Mouse (Mus musculus): ENCODE results near the gene Brinp1. TPM values are rescaled to one million over a fixed set of nuclear protein-coding genes. Genes with fewer than 3 reads are reported as not detected.
A peak's percentile ranks its signal among the peaks of the same experiment; 100 is the strongest.
"Not testable (repeated sequence)": the region's sequence is repeated elsewhere in the genome, so short reads cannot be mapped to it uniquely, and the experiment has no call there.

Brinp1 gene
- total RNA-seq, 2 experiments from 2014 or later: 259 to 268 TPM

DNA sequence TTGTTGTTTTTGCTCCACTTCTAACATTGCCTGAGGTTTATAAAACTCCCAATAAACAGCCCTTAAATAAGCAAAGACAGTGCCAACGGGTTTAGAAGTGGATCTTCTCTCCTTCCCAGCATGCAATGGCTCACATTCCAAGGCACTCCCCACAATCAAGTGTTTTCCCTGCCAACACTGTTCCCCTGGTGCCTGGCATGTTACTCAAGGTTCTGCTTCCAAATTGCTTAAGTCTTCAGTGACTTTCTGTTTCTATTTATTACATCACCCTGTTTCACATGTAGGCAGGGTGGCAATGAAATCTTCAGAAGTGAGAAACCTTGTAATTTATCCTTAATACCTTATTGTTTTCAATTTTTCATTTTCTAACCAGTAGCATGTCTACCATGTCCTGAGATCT is 97.3 kb downstream of the Brinp1 start:
- no peak for DNase-seq (ENCODE audit: extremely low spot score in 1 of 2, low spot score in 2 of 2)
- intact Hi-C loops (cut with DNase I): no loop called here

DNA sequence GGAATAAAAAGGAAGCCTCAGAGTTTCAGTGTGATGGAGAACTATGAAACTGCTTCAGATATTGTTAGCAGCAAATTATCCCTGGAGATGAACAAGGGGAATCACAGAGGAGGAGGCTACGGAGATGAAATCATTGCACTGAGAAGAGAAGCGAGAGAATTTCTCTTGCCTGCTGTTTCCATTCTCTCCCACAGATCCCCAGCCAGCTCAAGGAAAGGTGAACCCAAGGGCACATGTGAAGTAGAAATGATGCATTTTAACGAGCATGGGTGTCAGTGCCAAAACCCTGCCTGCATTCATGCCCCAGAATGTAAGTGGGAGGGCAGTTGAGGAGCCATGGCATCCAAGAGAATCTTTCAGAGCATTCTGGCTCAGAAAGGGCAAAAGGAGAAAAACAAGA is 104.5 kb downstream of the Brinp1 start:
- no peak for DNase-seq (ENCODE audit: extremely low spot score in 1 of 2, low spot score in 2 of 2)
- intact Hi-C loops (cut with DNase I): no loop called here

DNA sequence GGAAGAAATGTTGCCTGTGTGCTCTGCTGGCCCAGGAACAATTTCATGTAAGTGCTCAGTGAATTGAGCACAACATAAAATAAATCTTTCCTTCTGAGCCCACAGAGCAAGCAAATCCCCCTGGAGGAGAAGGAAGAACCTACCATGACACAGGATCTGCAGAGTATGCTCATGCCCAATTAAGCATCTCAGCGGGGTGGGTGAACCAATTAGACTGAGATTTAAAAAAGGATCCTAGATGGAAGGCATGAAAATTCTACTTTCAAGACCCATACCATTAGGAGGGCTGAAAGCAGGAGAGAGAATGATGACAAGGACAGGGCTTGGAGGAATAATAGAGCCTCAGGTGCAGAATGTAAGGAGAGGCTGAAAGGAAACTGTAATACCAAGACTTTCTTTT is 107.2 kb downstream of the Brinp1 start:
- no peak for DNase-seq (ENCODE audit: extremely low spot score in 1 of 2, low spot score in 2 of 2)
- intact Hi-C loops (cut with DNase I): no loop called here

DNA sequence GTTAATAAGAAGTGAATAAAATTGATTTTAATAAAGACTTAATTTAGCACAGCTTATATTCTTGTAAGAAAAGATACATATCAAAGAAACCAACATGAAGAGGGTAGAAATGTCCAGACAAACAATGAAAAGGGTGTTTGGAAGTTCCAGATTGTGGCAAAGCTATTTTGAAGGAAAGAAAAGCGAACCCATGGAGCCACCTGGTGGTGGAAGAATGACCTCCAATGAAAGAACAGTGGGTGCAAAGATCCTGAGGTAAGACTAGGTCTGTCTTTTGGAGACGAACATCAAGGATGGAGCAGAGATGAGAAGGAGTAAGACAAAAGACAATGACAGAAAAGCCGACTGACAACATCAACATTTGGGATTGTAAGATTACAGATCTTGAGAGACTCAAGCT is 108.2 kb downstream of the Brinp1 start:
- DNase-seq (ENCODE audit: extremely low spot score in 1 of 2, low spot score in 2 of 2): no peak
- intact Hi-C loops (cut with DNase I): no loop called here

DNA sequence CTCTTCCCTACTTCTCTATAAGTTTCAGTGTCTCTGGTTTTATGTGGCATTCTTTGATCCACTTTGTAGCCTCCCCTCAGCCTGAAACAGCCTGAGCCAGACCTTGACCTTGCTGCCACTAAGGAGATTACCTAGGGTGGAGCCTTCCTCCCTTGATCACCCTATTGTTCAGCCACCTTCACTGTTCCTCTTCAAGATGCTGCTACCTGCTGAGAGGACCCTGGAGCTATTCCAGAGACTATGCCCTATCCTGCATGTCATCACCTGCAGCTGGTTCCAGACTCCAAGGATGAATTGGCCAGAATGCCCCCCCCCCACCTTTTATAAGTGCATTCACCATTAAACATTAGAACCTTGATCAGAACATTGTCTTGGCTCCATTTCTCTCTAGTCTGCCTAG is 140.2 kb downstream of the Brinp1 start:
- DNase-seq (ENCODE audit: extremely low spot score in 1 of 2, low spot score in 2 of 2); intact Hi-C loops (cut with DNase I): not testable (repeated sequence)

DNA sequence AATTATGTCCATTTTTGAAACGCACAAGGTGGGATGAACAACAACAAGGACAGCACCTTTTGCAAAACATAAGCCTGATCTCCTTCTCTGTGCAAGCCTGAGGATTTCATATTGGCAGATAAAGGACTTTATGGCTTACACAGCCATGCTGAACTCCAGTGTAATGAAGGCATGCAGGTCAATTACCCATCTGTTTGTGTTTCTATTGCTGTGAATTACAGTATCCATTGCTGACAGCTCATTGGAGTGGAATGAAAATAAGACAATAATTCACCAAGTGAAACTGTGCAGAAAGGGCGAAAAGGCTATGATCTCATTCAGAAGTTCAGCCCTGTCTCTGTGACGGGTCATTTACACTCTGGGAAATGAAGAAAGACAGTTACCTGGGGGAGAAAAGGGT is 147.7 kb downstream of the Brinp1 start:
- no peak for DNase-seq (ENCODE audit: extremely low spot score in 1 of 2, low spot score in 2 of 2)

DNA sequence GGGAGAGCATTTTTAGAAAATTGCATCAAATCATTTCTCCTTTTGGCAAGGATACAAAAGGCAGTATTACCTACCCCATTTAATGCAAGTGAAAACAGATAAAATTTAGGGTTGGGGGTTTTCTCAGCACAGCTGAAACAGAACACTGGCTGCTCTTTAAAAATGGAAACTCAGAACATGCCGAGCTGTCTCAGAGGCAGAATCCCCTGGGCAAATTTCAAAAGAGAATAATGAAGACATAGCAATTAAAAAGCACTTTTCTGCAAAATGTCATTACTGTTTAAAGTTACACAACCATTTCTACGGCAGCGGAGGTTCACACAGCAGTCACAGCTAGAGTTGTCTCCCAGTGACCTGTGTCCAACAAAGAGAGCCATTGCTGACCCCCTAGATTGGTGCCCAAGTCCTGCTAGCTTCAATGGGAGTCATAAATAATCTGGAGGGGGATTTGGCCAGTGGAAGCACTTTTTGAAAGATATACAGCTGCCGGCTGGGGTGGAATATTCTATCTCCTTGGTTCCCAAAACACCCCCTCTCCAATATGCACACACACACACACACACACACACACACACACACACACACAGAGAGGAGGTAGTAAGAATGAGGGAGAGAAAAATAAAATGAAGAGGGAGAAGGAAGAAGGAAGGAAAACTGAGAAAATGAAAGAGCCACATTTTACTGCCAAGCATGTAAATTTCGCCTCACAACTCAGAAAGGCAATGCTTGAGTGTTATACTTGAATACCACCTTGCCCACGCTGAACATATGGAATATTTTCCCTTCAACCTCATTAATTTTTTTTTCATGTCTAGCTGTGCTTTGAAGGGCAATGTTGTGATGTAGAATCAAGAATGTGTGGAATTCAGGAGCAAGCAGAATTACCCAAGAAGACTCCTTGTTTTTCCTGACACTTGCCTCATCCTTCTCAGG is 152.0 kb downstream of the Brinp1 start:
- intact Hi-C loops (cut with DNase I): no loop called here
- peak in 1 of 2 experiments; percentile 13 for DNase-seq (ENCODE audit: extremely low spot score in 1 of 2, low spot score in 2 of 2)

More for the DNA sequence above, 147.7 kb downstream of the Brinp1 start:
- intact Hi-C loops (cut with DNase I): no loop called here

DNA sequence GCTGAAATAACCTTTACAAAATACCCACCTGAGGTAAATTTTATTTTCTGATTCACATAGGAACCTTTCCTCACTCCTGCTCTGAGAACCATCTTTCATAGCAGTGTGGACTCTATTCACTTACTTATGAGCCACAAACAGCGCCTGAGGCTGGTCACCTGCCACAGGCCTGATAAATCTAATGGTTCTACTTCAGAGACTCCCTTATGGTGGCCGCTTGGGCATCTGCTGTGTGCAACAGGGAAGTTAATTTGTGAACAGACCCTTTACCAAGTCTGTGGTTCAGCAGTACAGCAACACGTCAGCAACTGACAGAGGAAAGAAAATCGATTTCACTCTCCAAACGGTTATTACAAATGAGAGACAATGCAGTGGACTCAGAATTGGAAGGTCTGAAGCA is 164.2 kb downstream of the Brinp1 start:
- DNase-seq (ENCODE audit: extremely low spot score in 1 of 2, low spot score in 2 of 2): no peak
- intact Hi-C loops (cut with DNase I): no loop called here

DNA sequence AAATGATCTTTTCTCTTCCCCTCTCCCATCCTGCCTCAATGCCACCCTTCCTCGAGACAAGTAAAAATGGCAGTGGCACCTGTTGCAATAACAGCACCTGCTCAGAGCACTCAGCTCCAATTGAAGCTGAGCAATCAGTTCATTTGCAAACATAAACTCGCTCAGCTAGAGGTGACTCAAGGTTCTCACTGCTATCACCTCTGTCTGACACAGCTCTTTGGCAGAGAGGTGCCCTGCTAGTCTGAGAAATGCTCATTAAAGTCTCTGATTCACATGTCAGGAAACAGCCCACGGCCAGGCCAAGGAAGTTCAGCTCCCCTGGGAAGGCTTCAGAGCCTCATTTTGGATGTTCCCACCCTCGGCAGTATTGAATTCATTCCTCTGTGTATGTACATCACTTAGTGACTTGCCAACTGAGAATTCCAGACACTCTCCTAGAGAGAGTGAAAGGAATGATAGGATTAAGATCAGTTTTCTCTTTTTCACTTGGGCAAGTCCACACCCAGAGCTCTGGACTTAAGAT is 165.7 kb downstream of the Brinp1 start:
- no peak for DNase-seq (ENCODE audit: extremely low spot score in 1 of 2, low spot score in 2 of 2)
- intact Hi-C loops (cut with DNase I): no loop called here

DNA sequence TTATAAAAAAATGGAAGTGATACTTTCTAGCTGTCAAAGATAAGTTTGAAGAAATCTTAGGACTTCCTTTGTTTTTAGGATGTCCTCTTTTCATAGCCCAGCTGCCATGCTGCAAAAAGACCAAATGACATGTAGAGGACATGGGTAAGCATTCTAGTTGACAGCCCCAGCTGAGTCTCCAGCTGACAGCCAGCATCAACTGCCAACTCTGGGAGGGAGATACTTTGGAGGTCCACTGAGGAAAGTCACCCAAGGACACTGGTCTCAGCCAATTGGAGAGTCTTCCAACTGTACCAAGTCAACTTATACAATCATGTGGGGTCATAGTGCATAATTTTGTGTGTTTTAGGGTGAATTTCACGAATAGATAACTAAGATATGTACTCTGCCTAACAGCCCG is 166.6 kb downstream of the Brinp1 start:
- intact Hi-C loops (cut with DNase I): no loop called here
- DNase-seq (ENCODE audit: extremely low spot score in 1 of 2, low spot score in 2 of 2): no peak

DNA sequence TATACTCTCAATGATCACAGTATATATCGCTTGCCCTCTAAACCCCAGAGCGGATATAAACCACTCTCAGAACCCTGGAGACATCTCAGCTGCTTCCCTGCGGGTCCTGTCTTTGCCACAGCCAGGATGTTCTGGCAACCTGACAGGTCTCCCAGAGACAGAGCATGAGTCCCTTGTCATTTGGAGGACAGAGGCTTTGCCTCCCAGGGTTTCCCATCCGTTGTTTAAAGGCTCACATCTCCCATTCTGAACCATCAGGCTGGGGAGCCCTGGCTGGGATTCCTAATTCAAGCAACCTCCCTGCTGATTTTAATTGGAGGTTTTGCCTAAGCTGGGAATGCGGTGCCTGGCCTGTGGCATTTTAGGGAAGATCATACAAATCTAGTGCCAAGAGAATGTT is 185.9 kb downstream of the Brinp1 start:
- peak in 1 of 2 experiments; percentile 24 for DNase-seq (ENCODE audit: extremely low spot score in 1 of 2, low spot score in 2 of 2)
- intact Hi-C loops (cut with DNase I): no loop called here

DNA sequence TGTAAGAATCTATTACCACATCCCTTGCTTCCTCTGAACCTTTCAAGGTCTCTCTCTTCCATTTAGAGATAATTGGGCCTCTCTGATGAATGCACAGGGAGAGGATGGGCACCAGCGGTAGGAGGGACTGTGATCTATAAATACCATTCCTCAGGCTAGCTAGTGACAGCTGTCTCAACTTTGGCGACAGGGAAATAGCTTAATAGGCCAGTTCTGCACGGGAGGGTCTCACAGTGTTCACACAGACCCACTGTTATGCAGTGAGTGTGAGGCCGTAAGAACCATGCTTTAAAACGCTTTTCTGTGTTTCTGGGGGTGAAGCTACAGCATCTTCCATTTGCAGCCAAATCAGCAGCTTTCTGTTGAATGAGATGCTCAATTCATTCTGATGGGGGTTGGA is 186.8 kb downstream of the Brinp1 start:
- DNase-seq (ENCODE audit: extremely low spot score in 1 of 2, low spot score in 2 of 2): no peak
- intact Hi-C loops (cut with DNase I): no loop called here

DNA sequence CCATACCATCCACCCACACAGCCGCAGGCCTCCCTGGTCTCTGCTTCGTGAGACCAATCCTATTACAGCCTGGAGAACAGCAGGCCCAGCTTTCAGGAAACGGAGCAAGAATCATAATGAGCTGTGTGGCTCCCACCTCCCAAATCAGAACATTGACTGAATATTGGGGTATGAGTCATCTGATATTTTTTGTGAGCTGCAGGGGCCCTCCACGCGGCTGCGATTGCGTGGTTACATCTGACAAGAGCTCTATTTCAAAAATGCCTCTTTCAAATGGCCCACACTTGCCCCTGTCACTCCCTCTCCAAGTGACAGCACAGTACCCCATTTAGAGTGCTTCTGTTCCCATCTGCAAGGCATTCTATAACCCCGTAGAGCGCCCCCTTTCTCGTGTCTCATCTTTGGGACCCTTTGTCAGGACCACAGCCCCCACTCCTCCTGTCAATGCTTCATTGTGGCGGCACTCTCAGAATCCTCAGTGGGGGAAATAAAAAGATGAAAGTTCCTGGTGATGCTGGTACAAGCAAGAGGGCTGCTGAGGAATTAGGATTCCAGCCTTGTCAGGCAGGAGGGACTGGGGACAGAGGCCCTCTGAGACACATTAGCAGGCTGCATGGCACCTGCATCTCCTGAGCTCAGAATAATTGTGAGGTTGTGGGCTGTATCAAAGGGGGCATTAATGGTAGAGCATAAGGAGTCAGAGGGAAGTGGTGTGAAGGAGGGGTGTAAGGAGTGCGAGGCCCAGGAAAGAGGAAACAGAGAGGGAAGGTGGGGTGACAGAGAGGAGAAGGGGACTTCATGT is 188.2 kb downstream of the Brinp1 start:
- peak; percentile 62 to 65 for DNase-seq (ENCODE audit: extremely low spot score in 1 of 2, low spot score in 2 of 2)
- intact Hi-C loops (cut with DNase I): no loop called here

DNA sequence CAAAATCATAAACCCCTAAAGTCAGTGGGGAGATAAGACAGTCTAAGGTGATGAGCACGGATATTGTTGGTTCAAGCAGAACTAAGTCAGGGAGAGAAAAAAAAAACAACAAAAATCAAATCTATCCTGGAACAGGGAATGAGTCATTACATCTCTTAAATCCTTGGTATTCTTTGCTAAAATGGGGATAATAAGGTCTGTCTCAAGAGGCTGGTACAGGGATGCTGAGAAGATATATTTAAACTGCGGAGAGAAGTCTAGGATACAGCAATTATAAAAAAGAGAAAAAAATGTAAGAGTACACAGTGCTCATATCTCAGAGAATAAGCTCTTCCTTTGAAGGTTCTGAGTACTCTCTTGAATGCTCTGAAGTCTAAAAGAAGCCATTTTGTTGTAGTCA is 189.3 kb downstream of the Brinp1 start:
- intact Hi-C loops (cut with DNase I): no loop called here

DNA sequence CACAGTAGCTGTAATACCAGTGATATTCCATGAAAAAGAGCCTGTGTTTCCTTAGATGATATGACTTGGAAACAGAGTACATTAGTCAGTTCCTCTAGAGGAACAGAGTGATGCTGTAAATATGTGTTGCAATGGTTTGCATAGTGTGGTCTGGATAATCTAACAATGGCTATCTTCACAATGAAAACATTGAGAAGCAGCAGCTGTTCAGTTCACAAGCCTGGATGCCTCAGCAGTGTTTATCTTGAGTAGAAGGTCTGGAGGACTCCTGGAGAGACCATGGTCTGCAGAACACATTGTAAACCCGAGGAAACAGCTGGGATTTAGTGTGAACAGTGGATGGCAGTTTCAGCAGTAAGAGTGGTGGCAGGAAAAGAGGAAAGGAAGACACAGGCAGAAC is 233.2 kb downstream of the Brinp1 start:
- DNase-seq (ENCODE audit: extremely low spot score in 1 of 2, low spot score in 2 of 2): no peak
- intact Hi-C loops (cut with DNase I): no loop called here

More for the DNA sequence above, 189.3 kb downstream of the Brinp1 start:
- no peak for DNase-seq (ENCODE audit: extremely low spot score in 1 of 2, low spot score in 2 of 2)
